Comparison of ENCODE assay signal across 14 mouse cellular contexts in genomic region chr3:146010751-146011150, GRCm38 (mm10). TPM values are rescaled to one million over a fixed set of nuclear protein-coding genes. Genes with fewer than 3 reads are reported as not detected.
DNase-seq lines count a peak whose midpoint lies in the region; ATAC-seq lines count a peak whose summit lies in the region.
"Had no signal": no experiment of that assay in that cellular context is flagged by ENCODE, and none has a peak within 500 bp of the region (broad histone marks: within the 10 kb centered on the region; RNA-seq: fewer than 3 reads in every experiment).

No protein-coding gene starts in this region.

- ATAC-seq in intestine, embryonic 14.5 days (replicated peaks; ENCODE audit: low FRiP score, low TSS enrichment, low read depth), result no peak
- ATAC-seq in limb, embryonic 13.5 days (ENCODE audit: low FRiP score, low read depth), result peak; percentile 33; the same call in 1 of the 2 replicates
- ATAC-seq: midbrain, embryonic 16.5 days had no signal

- DNase-seq in heart, embryonic 10.5 days (ENCODE audit: low spot score), result peak; percentile 67
- no peak for DNase-seq in heart, adult 18-20 months
- peak; percentile 13 for DNase-seq in Muller cell, postnatal 12 days (ENCODE audit: inconsistent ontology term)
- DNase-seq in intestine, embryonic 14.5 days (ENCODE audit: low spot score), result peak; percentile 31
- no peak for DNase-seq in frontal cortex, postnatal 14 days (ENCODE audit: low spot score in 2 of 2)
- no peak for DNase-seq in thymus, postnatal 10 days (ENCODE audit: low spot score in 2 of 2)
- no peak for DNase-seq in adrenal gland, adult 18-20 months (ENCODE audit: low spot score in 2 of 2)
- DNase-seq: B cell, adult 2 months; cerebellum, adult 18-20 months; left cerebral cortex, postnatal 4 days; lung, postnatal 14 days; thymus, postnatal 4 days had no signal

- WGBS in heart, embryonic 10.5 days, result 88% methylated on average over 4 of the region's 4 CpGs
- 92% methylated on average over 4 of the region's 4 CpGs for WGBS in intestine, embryonic 14.5 days
- WGBS in limb, embryonic 13.5 days, result 76% methylated on average over 4 of the region's 4 CpGs

- H3K9me3 ChIP-seq in heart, embryonic 10.5 days, result no peaks in the 10 kb centered on the region
- no peaks in the 10 kb centered on the region for H3K9me3 ChIP-seq in intestine, embryonic 14.5 days (ENCODE audit: control insufficient read depth, low read length)
- no peaks in the 10 kb centered on the region; the same call in 1 of the 2 replicates for H3K9me3 ChIP-seq in limb, embryonic 13.5 days

- H3K36me3 ChIP-seq in heart, embryonic 10.5 days, result peaks cover 82% of the 10 kb centered on the region
- H3K36me3 ChIP-seq in intestine, embryonic 14.5 days (ENCODE audit: control insufficient read depth, insufficient read depth, low read length), result peaks cover 41% of the 10 kb centered on the region
- H3K36me3 ChIP-seq in limb, embryonic 13.5 days, result peaks cover 50% of the 10 kb centered on the region

- H3K4me2 ChIP-seq in intestine, embryonic 14.5 days (ENCODE audit: low read length), result no peak overlapping the region
- H3K4me2 ChIP-seq in limb, embryonic 13.5 days (replicated peaks), result no peak overlapping the region

- H3K9ac ChIP-seq in intestine, embryonic 14.5 days (ENCODE audit: low read length), result no peak overlapping the region
- no peak overlapping the region for H3K9ac ChIP-seq in limb, embryonic 13.5 days

- 0 out of 2 replicates have a peak overlapping the region, but pooled peaks have one; percentile 17 for H3K27ac ChIP-seq in heart, embryonic 10.5 days
- peak overlapping the region; percentile 62; the same call in 1 of the 2 replicates for H3K27ac ChIP-seq in intestine, embryonic 14.5 days (ENCODE audit: low read depth)
- H3K27ac ChIP-seq in limb, embryonic 13.5 days, result peak overlapping the region; percentile 35; the same call in 1 of the 2 replicates

- H3K4me1 ChIP-seq in heart, embryonic 10.5 days, result peaks cover 10% of the 10 kb centered on the region; the same call in 1 of the 2 replicates
- peaks cover 6% of the 10 kb centered on the region for H3K4me1 ChIP-seq in intestine, embryonic 14.5 days (replicated peaks; ENCODE audit: control insufficient read depth, insufficient read depth, low read length)
- peaks cover 13% of the 10 kb centered on the region for H3K4me1 ChIP-seq in limb, embryonic 13.5 days

- H3K27me3 ChIP-seq in heart, embryonic 10.5 days (ENCODE audit: insufficient read depth, poor library complexity, severe bottlenecking), result no peaks in the 10 kb centered on the region
- no peaks in the 10 kb centered on the region for H3K27me3 ChIP-seq in intestine, embryonic 14.5 days (replicated peaks; ENCODE audit: control insufficient read depth, insufficient read depth, low read length)
- H3K27me3 ChIP-seq in limb, embryonic 13.5 days, result no peaks in the 10 kb centered on the region

- H3K4me3 ChIP-seq in heart, embryonic 10.5 days, result no peak overlapping the region
- H3K4me3 ChIP-seq in intestine, embryonic 14.5 days (ENCODE audit: low read depth, low read length), result no peak overlapping the region
- H3K4me3 ChIP-seq in limb, embryonic 13.5 days, result no peak overlapping the region

RNA-seq across cellular contexts. Expression of gene Syde2, which starts 23.1 kb away (rescaled TPM):
- 3.1 and 3.4 TPM in 2 replicates for polyA plus RNA-seq in heart, embryonic 10.5 days (2016; fragmentation: Nextera tagmentation; extraction: Ambion mirVana)
- total RNA-seq in heart, adult 18-20 months (2021), result 10 to 100 TPM; 16.2 to 16.7 TPM
- 3.9 TPM in 2 replicates for polyA plus RNA-seq in intestine, embryonic 14.5 days (2014; fragmentation: Nextera tagmentation; extraction: Ambion mirVana)
- polyA plus RNA-seq in limb, embryonic 13.5 days (2015; fragmentation: Nextera tagmentation; extraction: Ambion mirVana), result 1.9 and 2.3 TPM in 2 replicates
- 1 to 10 TPM; 4.4 to 5.1 TPM for total RNA-seq in adrenal gland, adult 18-20 months (2021)

Comparison
In these comparisons a context has a peak if more than half of its experiments do, and no peak if none do; other contexts are left out.
1. DNase-seq: peak in heart, embryonic 10.5 days (single experiment), Muller cell, postnatal 12 days (single experiment) and intestine, embryonic 14.5 days (single experiment); none in heart, adult 18-20 months (0 of 2), frontal cortex, postnatal 14 days (0 of 2), thymus, postnatal 10 days (0 of 2) and adrenal gland, adult 18-20 months (0 of 2).
2. Peak in every context shown above with its lines, with median percentiles within 50 percentile points of each other: H3K27ac ChIP-seq.